Mouse (Mus musculus) layer of hippocampus, adult 9-10 months (tissue): ENCODE data around the gene 2900026A02Rik.

Experiments
- DNase-seq: peaks from one replicate; pipeline ENCODE4 v3.0.0; 2022; ENCODE audit warnings: low spot score

The 2900026A02Rik gene

DNA sequence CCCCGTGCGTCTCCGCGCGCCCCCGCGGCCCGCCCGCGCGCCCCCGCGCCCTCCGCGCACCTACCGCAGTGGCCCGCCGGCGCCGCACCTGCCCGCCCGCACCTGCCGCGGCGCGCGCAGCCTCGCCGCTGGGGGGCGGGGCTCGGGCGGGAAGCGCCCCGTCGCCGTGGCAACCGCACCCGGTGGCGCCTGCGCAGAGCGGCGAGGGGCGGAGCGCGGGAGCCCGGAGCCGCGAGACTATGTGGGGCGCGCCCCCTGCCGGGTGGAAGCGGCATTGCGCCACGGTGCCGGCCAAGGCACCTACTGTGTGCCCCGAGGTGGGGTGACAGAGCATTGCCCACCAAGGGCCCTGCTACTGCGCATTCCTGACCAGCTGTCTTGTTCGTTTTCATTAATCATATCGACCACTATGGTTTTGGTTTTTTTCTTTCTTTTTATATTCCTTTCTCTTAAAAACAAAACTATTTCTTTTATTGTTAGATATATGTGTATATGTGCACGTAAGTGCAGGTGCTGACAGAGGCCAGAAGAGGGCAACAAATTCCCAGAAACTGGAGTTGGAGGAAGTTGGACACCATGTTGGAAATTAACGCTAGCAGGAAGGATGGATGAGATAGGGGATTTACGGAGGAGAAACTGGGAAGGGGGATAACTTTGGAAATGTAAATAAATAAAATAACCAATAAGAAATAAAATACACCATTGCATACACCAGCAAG lies at the start of gene 2900026A02Rik:
Gene 2900026A02Rik, minus strand, starts transcription at position 90 of the 719 bp plus-strand sequence.
- no peak for DNase-seq

DNA sequence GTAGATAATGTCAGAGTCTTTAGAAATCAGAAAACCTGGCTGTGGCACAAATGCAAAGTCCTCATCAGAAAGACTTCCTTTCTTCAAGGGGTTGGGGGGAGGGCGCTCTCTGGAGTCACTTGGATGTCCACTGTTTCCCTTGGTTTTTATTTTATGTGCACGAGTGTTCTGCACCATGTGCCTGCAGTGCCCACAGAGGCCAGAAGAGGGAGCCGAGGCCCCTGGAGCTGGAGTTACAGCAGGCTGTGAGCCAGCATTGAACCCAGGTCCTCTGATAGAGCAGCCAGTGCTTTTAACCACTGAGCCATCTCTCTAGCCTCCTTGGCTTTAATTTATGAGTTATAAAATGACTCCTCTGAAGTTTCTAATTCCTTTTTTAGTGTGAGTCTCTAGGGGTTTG lies 49.0 kb upstream of the 2900026A02Rik start:
- no peak for DNase-seq

DNA sequence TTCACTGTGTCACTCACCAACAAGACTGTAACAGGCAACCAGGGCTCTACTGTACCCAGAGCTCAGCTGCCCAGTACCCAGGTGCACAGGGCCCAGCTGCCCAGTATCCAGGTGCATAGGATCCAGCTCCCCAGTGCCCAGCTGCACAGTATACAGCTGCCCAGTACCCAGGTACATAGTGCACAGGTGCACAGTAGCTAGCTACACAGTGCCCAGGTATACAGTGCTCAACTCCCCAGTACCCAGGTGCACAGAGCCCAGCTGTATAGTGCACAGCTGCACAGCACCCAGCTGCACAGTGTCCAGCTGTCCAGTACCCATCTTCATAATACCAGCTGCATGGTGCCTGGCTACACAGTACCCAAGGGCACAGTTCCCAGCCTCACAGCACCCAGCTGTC lies 47.2 kb upstream of the 2900026A02Rik start:
- no peak for DNase-seq

DNA sequence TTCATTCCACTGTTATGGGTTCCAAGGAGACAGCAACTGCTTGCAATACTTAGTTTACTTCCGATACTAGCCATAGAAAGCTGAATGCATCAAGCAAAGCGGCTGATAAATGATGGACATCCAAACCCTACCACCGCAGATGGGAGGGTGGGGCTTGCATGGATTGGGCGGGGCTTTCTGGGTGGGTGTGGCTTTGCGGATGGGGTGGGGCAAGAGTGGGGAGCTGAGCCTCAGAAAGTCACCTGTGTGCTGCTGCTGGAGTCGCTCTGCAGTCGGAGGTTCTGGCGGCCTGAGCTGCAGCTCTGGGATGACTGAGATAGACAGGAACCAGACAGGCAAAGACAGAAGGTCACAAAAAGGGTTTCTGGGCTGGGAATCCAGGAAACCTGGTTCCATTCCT lies 44.6 kb upstream of the 2900026A02Rik start:
- DNase-seq: no peak

DNA sequence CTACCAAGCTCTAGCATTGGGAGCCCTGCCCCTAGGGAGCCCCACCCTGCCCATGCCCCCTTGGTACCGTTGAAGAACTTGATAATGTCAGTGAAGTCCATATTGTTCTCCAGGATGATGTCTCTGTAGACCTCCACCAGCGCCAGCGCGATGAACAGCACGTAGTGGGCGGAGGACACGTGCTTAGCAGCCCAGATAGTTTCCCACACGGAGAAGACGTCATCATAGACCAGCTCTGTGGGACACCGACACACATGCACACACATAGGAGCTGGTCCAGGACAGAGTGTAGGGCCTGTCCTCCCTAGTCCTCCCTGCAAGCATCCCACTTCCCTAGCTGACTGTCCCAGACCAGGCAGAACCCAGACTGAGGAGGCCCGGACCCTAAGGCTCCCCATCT lies 29.8 kb upstream of the 2900026A02Rik start:
- no peak for DNase-seq

DNA sequence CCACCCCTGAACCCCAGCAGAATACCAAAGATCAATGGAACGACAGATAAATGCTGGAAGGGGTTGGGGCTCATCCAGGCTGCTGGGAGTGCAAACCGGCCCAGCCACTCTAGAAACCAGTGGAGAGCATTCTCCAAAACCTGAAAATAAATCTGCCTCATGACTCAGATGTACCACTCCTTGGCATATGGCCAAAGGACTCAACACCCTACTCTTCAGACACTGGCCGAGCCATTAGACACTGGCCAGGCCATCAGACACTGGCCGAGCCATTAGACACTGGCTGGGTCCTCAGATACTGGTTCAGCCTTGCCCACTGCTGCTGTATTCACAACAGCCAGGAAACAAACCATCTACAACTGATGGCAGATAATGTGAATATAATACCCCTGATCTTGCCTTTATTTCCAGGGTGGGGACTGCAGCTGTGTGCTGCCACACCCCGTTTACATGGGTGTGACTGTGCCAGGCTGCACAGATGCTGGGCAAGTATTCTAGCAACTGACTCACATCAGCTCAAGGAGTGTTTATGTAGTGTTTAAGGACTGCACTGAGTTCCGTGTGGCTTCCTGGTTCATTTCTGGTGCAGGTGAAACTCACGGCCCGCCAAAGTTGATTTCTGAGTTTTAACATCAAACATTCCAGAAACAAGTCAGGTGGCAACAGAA lies 28.4 kb upstream of the 2900026A02Rik start:
- DNase-seq: no peak

DNA sequence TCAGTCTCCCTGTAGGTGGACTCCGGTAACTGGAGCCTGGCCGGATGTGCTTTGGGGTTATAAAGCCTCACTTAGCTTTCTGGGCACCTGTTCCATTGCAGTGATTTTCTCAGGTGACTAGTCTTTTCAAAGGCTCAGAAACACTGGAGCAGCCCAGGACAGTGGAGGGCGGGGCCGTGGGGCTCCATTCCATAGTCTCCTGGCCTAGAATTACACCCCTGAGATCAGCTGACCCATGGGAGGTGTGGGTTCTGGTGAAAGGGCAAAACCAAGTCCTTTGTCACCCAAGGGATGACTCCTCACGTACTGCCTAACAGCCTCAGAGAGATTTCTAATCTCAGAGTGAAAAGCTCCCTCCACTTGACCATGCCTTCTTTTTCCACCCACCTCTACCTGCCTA lies 9.2 kb upstream of the 2900026A02Rik start:
- DNase-seq: no peak

DNA sequence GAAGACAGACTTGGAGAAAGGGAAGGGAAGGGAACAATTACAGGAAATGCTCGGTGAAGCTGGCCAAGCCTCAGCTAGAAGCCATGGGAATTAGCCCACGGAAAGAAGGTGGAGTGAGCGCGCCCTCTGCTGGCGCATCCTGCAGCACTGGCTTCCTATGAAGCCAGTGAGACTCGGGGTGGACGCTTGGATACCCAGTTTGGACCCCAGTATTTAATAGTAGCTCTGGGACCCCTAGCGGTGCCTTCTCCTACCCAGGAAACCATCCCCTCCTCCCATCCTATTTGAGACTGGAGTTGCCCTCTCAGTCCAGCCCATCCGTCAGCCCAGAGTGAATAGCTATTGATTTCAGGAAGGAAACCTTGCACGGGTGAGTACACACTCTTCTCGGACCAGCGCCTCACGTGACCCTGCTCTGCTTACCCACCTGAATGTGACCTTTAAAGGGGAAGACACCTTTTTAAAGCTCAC lies 5.6 kb upstream of the 2900026A02Rik start, which contains the start of gene Tmem211:
Gene Tmem211, plus strand, starts transcription at position 278 of the 471 bp plus-strand sequence.
- peak; percentile 57 for DNase-seq

DNA sequence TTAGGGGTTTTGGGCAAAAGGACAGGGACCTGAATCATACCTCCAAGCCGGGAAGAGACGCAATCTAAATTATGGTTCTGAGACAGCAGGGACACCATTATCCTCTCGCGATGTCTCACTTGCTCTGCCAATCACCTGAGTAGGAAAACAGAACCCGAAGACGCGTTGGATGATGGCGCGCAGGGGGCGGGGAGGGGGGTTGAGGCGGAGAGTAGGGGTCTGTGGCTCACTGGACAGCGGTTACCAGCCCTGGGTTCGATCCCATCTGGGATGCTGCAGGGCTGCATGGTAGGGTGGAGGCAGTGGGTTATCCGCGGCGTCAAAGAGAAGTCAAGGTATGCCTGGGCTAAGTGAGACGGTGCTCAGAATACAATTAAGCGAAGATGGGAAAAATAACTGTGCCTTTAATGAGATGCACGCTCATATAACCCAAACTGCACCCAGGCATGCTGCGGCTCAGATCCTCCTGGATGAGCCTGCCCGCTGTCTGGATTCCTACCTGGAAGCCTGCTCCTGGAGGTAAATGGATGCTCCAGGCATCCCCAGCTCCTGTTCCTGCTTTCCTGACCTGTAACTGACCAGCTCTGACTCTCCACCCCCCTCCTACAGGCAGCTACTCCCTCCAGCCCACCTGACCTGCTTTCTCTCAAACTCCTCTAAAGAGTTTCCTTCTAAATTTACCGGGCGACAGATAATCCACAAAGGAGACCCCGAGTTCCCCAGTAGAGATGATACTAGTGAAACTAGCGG lies 4.8 kb upstream of the 2900026A02Rik start:
- DNase-seq: no peak

DNA sequence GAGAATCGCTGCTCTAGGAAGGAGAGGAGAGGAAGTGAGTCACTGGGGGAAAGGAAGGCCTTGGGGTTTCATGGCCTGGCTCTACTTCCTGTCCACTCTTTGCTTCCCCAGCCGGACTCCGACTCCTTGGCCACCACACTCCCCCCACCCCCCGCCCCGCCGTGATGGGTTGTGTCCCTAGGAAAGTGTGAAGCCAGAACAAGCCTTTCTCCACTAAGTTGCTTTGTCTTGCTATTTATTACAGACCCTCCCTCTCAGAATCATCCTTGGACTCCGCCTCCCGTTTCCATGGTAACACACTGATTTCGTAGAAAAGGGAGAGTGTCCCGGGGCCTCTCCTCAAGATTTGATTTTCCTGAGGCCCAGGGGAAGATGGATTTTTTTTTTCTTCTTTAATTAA lies 4.2 kb upstream of the 2900026A02Rik start:
- DNase-seq: no peak

DNA sequence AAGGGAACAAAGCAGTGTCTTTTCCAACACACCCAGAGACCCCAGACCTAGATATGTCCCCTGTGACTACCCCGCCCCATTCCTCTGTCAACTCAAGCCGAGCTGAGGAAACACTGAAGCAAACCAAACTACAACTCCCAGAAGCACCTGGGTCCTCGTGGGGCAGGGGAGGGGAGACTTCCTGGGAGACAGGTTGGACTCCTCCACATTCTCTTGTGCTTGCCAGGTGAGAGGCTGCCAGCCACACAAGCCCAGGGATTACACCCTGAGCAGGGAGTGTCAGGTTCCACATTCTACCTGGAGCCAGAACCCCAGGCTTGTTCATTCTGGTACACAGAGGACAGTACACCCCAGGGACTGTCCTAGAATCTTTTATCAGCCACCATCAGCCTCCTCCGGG lies 2.9 kb upstream of the 2900026A02Rik start:
- DNase-seq: no peak

DNA sequence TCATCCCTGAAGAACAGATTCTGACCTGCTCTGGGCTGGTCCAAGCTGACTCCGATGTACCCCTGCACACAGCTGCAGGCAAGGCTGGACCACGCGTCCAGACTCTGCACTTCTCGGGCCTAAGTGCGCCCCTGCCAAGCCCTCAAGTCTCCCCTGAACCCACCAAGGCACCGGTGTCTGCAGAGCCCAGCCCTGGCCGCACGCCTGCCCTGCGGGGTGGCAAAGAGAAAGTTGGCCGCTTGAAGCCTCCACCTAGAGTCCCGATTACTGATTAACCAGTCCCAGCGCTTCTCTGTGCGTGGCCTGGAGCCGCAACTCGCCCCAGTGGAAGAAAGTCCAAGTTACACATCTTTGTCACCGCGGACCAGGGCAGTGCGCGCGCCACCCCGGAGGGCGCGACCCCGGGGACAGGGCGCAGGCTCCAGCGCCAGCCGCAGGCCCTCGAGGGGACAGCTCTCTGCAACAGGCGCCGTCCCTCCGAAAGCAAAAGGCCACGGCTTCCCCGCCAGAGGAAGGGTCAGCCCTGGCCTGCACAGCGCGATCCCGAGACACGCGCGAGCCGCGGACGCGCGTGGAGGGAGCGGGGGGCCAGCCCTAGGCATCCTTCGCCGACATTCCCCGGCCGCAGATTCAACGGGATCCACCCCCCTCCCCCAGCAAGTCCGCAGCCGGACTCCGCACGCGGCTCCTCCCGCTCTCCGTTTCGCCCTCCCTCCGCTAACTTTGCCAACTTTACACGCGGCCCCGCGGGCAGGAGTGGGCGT lies 471 bp downstream of the 2900026A02Rik start:
- no peak for DNase-seq

DNA sequence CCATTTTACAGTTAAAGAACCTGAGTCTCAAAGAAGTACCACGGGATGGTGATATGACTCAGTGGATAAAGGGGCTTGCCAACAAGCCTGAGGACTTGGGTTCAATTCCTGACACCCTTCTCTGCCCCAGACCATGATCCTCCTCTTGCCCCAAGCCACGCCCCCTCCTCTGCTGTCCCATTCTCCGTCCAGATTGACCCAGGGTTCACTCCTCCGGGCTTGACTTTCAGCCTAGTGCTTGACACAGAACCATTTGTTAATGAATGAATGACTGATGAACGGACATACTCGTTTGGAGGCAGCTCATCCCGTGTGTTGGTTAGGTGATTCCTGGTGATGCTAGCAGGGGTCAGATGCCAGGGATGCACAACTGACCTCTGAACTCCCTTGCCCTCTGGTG lies 1.2 kb downstream of the 2900026A02Rik start:
- no peak for DNase-seq

DNA sequence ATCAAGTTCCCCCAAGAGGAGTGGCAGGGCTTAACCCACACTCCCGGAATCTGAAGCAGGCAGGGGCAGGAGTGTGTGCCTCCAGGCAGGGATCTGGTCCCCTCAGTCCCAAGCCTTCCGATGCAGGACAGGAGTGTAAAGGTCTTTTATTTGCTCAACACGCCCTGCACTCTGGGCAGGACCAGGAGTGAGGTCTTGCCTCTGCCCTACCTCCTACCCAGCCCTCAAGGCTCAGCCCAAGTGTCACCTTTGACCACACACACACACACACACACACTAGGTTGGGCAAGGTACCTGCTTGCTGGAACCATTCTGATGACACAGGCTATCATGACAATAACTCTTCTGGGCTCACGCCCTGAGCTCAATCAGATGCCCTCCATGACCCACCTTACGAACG lies 1.6 kb downstream of the 2900026A02Rik start:
- no peak for DNase-seq

DNA sequence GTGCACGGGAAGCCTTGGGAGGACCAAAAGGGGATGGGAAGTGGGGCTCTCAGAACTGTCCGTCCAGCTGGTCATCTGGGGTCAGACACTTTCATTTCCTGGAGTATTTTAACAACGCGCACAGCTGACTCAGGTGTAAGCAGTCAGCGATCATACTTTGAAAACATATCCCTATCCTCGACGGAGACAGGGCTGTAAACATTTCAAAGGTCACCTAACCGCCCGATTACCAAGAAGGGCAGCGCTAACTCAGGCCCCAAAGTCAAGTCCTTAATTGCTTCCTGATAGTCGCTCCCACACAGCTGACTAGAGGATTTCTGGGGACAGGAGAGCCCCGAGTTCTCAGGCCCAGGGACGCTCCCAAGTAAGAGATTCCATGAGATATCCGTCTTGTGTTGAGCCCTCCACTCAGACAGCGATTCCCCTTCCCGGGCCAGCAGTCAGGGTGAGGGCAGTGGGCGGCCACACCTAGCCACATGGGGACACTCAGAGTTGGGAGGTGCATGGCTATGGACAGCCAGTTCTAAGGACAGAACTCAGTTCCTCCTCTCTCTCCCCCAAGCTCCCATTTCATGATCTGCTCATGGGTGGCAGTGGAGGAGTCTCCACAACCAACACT lies 2.3 kb downstream of the 2900026A02Rik start:
- DNase-seq: no peak

DNA sequence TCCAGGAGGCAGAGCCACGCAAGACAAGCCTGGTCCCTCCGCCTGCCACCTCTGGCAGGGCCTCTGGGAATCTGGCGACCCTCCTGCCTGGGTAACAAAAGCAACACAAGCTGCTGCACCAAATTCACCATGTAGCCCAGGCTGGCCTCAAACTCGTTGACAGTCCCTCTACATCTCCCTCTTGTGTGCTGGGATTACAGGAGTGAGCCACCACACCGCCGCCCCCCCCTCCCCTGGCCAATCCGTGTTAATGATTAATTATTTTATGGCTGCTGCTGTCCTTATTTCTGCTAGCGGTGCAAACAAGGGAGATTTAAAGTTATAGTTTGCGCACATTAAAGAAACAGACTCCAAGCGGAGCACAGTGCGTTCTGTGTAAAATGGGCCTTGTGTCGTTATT lies 4.0 kb downstream of the 2900026A02Rik start:
- DNase-seq: no peak

DNA sequence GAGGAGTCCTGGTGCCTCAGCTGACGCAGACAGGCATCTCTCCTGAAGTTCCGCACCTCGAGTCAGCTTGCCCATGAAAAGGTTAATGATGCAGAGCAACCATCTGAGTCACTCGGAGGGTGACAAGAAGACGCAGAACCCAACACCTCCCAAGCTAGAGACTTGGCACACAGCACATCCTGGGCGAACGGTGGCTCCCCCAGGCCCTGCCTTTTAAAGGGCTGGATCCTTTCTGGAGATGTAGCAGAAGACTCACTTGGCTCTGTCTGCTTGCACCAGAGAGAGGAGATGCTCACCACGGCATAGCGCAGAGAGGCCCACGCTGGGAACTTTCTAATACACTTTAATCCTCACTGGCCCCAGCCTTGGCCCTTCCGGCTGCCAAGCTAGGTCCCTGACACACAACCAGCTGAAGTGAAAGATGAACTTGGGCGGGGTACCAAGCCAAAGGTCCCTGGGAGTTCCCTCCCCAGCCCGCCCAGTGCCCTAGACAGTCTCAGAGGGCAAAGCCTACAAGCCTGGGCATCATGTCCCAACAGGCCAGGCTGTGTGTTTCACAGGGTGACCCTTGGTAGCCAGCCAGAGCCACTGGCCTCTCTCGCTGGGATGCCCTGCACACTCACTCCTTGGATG lies 4.6 kb downstream of the 2900026A02Rik start:
- no peak for DNase-seq

DNA sequence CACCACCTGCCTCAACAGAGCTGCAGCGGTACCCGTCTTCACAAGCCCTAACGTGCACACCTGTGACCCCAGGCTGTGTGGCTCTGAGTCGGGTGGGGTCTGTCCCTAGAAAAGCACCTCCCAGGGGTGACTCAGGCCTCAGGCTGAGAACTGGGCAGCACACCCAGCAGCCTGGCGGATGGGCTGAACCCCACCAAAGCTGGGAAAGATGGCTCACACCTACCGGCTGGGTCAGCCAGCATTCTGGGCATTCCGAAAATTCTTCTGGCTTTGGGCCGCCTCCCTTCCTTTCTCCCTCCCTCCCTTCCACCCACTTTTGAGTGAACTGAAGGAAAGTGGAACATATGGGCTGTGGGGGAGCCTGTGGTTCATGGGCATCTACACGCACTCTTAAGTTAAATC lies 5.4 kb downstream of the 2900026A02Rik start:
- no peak for DNase-seq

DNA sequence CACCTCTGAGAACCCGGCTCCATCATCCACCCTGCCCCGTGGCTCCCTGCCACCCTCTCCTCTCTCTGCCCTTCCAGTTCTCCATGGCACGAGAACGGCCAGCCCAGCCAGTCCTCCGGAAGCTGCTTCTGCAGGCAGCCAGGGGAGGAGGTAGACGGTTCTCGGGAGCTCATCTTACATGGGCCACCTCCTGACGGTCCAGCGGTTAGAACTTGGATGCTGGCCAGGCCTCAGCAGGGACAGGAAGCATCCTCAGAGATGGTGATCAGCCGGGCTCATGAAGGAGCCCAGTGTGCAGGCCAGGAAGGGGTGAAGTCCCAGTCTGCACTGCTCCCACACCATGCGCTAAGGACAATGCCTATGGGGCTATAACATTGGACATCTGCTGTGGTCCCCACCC lies 6.6 kb downstream of the 2900026A02Rik start:
- DNase-seq: no peak

DNA sequence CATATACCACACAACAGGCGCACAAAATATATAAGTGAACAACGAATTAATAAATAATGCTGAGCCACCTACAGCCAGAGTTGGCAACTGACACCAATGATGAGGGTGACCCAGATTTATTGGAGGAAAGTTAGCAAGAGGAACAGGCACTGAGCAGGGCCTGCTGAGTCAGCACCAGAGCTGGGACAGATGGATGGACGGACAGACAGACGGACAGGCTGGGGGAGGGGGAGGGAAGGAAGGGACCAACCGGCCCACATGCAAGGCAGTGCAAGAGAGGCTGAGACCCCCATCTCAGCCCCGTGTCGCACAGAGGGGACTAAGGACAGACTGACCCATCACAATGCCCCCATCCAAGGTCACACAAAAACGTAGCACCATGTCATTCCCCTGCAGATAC lies 7.0 kb downstream of the 2900026A02Rik start:
- no peak for DNase-seq

DNA sequence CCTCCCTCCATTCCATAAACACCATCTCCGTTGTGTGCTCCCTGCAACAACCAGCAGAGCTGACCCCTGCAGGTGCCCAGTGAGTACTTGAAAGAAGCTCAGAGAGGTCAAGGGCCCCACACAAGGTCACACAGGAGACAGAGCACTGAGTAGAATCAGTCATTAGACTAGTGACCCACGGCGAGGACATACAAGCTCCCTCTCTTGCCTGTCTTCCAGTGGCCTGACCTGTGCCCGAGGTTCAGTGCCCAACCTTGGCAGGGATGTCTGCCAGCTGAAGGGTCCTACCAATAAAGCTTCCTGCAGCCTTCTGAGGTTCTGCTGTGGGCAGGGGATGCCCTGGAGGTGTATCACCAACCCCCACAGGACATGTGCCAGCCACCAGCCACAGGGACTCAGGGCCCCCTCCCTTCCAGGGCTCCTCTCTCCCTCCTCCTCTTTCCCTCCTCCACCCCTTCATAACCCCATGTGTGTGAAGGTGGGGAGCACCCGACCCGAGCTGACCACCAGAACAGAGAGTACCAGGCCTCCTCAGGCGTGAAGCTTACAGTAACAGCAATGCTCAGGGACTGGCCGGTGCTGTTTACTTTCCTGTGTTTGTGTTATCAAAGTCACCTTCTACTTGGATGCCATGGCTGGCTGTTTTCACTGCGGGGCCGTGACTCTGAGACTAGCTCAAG lies 8.7 kb downstream of the 2900026A02Rik start:
- DNase-seq: no peak
